21 mouse cellular contexts compared by ENCODE assay signal in the genomic region with DNA sequence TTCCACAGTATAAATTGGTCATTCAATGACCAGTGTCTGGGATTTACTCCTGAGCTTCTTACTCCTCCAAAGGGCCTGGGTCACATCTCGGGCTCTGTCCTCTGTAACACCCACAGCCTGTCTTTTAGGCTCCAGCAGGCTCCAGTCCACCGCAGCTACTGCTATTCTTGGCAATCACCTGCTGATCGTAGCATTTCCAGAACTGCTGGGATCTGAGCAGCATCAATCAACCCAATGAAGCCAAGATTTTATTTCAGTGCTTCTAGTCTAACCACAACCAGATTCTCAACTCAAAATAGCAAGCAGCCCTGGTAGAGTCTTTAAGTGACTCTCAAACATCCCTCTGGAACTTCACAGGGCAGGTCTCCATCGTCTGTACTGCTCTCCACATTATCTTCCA. TPM values are rescaled to one million over a fixed set of nuclear protein-coding genes. Genes with fewer than 3 reads are reported as not detected.
"Had no signal": no experiment of that assay in that cellular context is flagged by ENCODE, and none has a peak within 500 bp of the region (broad histone marks: within the 10 kb centered on the region; RNA-seq: fewer than 3 reads in every experiment).

No protein-coding gene starts in this region.

- H3K36me3 ChIP-seq: liver, embryonic 12.5 days; liver, embryonic 15.5 days; midbrain, embryonic 12.5 days; midbrain, embryonic 15.5 days; neural tube, embryonic 13.5 days had no signal

- H3K9me3 ChIP-seq: liver, embryonic 12.5 days; liver, embryonic 15.5 days; midbrain, embryonic 12.5 days; midbrain, embryonic 15.5 days; neural tube, embryonic 13.5 days had no signal

- DNase-seq: kidney, adult 2 months; kidney, postnatal 10 days; kidney, postnatal 36 days; left cerebral cortex, postnatal 4 days; liver; lung, adult 18-20 months; thymus, adult 2 months; thymus, postnatal 14 days; thymus, postnatal 4 days had no signal

- H3K27ac ChIP-seq: liver, embryonic 12.5 days; liver, embryonic 15.5 days; macrophage; midbrain, embryonic 12.5 days; midbrain, embryonic 15.5 days; neural tube, embryonic 13.5 days had no signal

- H3K4me1 ChIP-seq: liver, embryonic 12.5 days; liver, embryonic 15.5 days; midbrain, embryonic 12.5 days; midbrain, embryonic 15.5 days had no signal

- H3K4me3 ChIP-seq: liver, embryonic 12.5 days; liver, embryonic 15.5 days; midbrain, embryonic 12.5 days; midbrain, embryonic 15.5 days; neural tube, embryonic 13.5 days had no signal

- H3K27me3 ChIP-seq: midbrain, embryonic 15.5 days; neural tube, embryonic 13.5 days had no signal

- H3K9ac ChIP-seq: liver, embryonic 12.5 days; liver, embryonic 15.5 days; midbrain, embryonic 12.5 days; midbrain, embryonic 15.5 days; neural tube, embryonic 13.5 days had no signal

- H3K4me2 ChIP-seq: liver, embryonic 12.5 days; liver, embryonic 15.5 days; midbrain, embryonic 12.5 days; midbrain, embryonic 15.5 days; neural tube, embryonic 13.5 days had no signal

- ATAC-seq: intestine, postnatal 0 days; liver, embryonic 12.5 days; midbrain, embryonic 15.5 days had no signal

RNA-seq across cellular contexts. Expression of a gene that starts 3.3 kb away (rescaled TPM):
- polyA plus RNA-seq: intestine, postnatal 0 days; kidney, adult 2 months; liver, embryonic 12.5 days; liver, embryonic 15.5 days; macrophage; small intestine, adult 2 months; spleen, adult 2 months; stomach, embryonic 16.5 days; thymus, adult 2 months had no signal

RNA-seq across cellular contexts. Expression of a gene that starts 33.4 kb away (rescaled TPM):
- polyA plus RNA-seq: intestine, postnatal 0 days; kidney, embryonic 14.5 days; liver, embryonic 12.5 days; liver, embryonic 15.5 days; lung, embryonic 16.5 days; macrophage; midbrain, embryonic 12.5 days; small intestine, adult 2 months; spleen, adult 2 months; stomach, embryonic 16.5 days had no signal
